Mouse (Mus musculus): ENCODE measurements around the gene Zdhhc17.
A peak's percentile ranks its signal among the peaks of the same experiment; 100 is the strongest.

The Zdhhc17 gene

GRCm38 (mm10) chr10:111009641-111010479 is at the start of gene Zdhhc17:
TSS of gene Zdhhc17 (minus strand) at chr10:111010140.
- DNase-seq (ENCODE audit: low spot score): peak; percentile 95

GRCm38 (mm10) chr10:111055770-111056169 is 45.8 kb upstream of the Zdhhc17 start:
- no peak for DNase-seq (ENCODE audit: low spot score)

GRCm38 (mm10) chr10:111051606-111052005 is 41.7 kb upstream of the Zdhhc17 start:
- DNase-seq (ENCODE audit: low spot score): no peak

- no peak for DNase-seq (ENCODE audit: low spot score)
Observed at GRCm38 (mm10) chr10:111050511-111050910, 40.6 kb upstream of the Zdhhc17 start.

- DNase-seq (ENCODE audit: low spot score): no peak
Observed at GRCm38 (mm10) chr10:111050061-111050460, 40.1 kb upstream of the Zdhhc17 start.

GRCm38 (mm10) chr10:111047895-111048294 is 38.0 kb upstream of the Zdhhc17 start:
- DNase-seq (ENCODE audit: low spot score): no peak

- no peak for DNase-seq (ENCODE audit: low spot score)
Observed at GRCm38 (mm10) chr10:111040078-111040656, 30.2 kb upstream of the Zdhhc17 start.

GRCm38 (mm10) chr10:111036851-111037250 is 26.9 kb upstream of the Zdhhc17 start:
- DNase-seq (ENCODE audit: low spot score): no peak

GRCm38 (mm10) chr10:111035134-111035533 is 25.2 kb upstream of the Zdhhc17 start:
- no peak for DNase-seq (ENCODE audit: low spot score)

GRCm38 (mm10) chr10:111031511-111032365 is 21.8 kb upstream of the Zdhhc17 start:
- DNase-seq (ENCODE audit: low spot score): no peak

GRCm38 (mm10) chr10:111030845-111031244 is 20.9 kb upstream of the Zdhhc17 start:
- DNase-seq (ENCODE audit: low spot score): no peak

GRCm38 (mm10) chr10:111026106-111026505 is 16.2 kb upstream of the Zdhhc17 start:
- DNase-seq (ENCODE audit: low spot score): peak; percentile 37

GRCm38 (mm10) chr10:111024746-111025145 is 14.8 kb upstream of the Zdhhc17 start:
- no peak for DNase-seq (ENCODE audit: low spot score)

- no peak for DNase-seq (ENCODE audit: low spot score)
Observed at GRCm38 (mm10) chr10:111014476-111014875, 4.5 kb upstream of the Zdhhc17 start.

GRCm38 (mm10) chr10:111013265-111013664 is 3.3 kb upstream of the Zdhhc17 start:
- no peak for DNase-seq (ENCODE audit: low spot score)

- no peak for DNase-seq (ENCODE audit: low spot score)
Observed at GRCm38 (mm10) chr10:111012496-111013038, 2.6 kb upstream of the Zdhhc17 start.

GRCm38 (mm10) chr10:111011226-111011765 is 1.4 kb upstream of the Zdhhc17 start:
- DNase-seq (ENCODE audit: low spot score): no peak

- DNase-seq (ENCODE audit: low spot score): peak; percentile 74
Observed at GRCm38 (mm10) chr10:111010480-111011225, 713 bp upstream of the Zdhhc17 start.

GRCm38 (mm10) chr10:111009113-111009640 is 763 bp downstream of the Zdhhc17 start:
- peak; percentile 63 for DNase-seq (ENCODE audit: low spot score)

- no peak for DNase-seq (ENCODE audit: low spot score)
Observed at GRCm38 (mm10) chr10:111007687-111008086, 2.3 kb downstream of the Zdhhc17 start.

Data from embryo, embryonic 10 days (tissue).